Mouse (Mus musculus) heart, embryonic 10.5 days (tissue): ENCODE data around the gene Mertk. TPM values are rescaled to one million over a fixed set of nuclear protein-coding genes. Genes with fewer than 3 reads are reported as not detected.
"Not testable (repeated sequence)": the region's sequence is repeated elsewhere in the genome, so short reads cannot be mapped to it uniquely, and the experiment has no call there.

Source experiments
- DNase-seq: peaks from one replicate; pipeline ENCODE4 v3.0.0-alpha.2; 2017; ENCODE audit warnings: low spot score
- H3K27ac ChIP-seq: fragments of 300-500 bp; sonication (generic); 2 replicates; pipeline ENCODE4 v1.5.1; 2016; ENCODE audit warnings: mild to moderate bottlenecking
- H3K27me3 ChIP-seq: fragments of 300-500 bp; sonication (generic); 2 replicates; pipeline ENCODE4 v1.6.1; 2016; ENCODE audit warnings: mild to moderate bottlenecking; ENCODE audit not compliant: poor library complexity, insufficient read depth, severe bottlenecking
- H3K36me3 ChIP-seq: fragments of 300-500 bp; sonication (generic); 2 replicates; pipeline ENCODE4 v1.6.1; 2016; ENCODE audit warnings: mild to moderate bottlenecking, moderate library complexity
- H3K4me1 ChIP-seq: fragments of 300-500 bp; sonication (generic); 2 replicates; pipeline ENCODE4 v1.6.1; 2016; ENCODE audit warnings: mild to moderate bottlenecking
- H3K4me3 ChIP-seq: fragments of 300-500 bp; sonication (generic); 2 replicates; pipeline ENCODE4 v1.5.1; 2016; ENCODE audit warnings: mild to moderate bottlenecking, moderate library complexity
- H3K9me3 ChIP-seq: fragments of 300-500 bp; sonication (generic); 2 replicates; pipeline ENCODE4 v1.6.1; 2016; ENCODE audit warnings: mild to moderate bottlenecking, moderate library complexity
- WGBS: fragments of 180-500 bp; shearing (Covaris S2); methylation state at CpG from one replicate; pipeline ENCODE4 v1.1.7; 2016; 5-methylcytosine and 5-hydroxymethylcytosine counted together
- polyA plus RNA-seq: library from polyadenylated mRNA; unstranded; fragments of >200 nt; fragmentation: Nextera tagmentation; extraction: Ambion mirVana; gene quantifications from 2 replicates; pipeline ENCODE4 v1.2.1, GENCODE M21; 2016

Gene Mertk
- 3.5 and 5.0 TPM in 2 replicates for polyA plus RNA-seq

- Histone ChIP-seq H3K27ac (peak within 1 kb of the TSS; percentile 91), H3K36me3 (no peaks in the 10 kb centered on the region), H3K4me3 (peak within 1 kb of the TSS; percentile 86), H3K9me3 (no peaks in the 10 kb centered on the region), H3K27me3 (no peaks in the 10 kb centered on the region), H3K4me1 (peaks cover 10% of the 10 kb centered on the region)
- peak; percentile 95 for DNase-seq
- under 1% methylated on average over 30 of the region's 30 CpGs for whole genome bisulfite sequencing
These were observed at the start of gene Mertk for GRCm38 (mm10) chr2:128698693-128699181. Mertk (plus strand) TSS chr2:128698956.

DNA sequence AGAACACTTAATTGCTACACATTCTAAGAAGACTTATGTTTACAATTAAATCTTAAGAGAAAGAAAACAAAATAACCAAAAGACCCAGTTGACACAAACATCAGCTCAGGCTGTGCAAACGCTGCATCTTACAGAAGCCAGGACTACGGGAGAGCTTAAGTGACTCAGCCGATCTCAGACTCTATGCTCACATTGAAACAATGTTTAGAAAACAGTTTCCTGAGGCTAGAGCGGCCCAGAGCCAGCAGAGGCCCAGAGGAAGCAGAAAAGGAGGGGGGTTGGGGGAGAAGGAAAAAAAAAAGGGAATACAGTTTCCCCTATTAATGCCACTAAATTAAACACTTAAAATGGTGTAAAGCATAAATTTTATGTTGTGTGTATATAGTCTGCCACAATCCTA lies 18.1 kb upstream of the Mertk start:
- WGBS = 56% methylated on average over 4 of the region's 4 CpGs
- H3K36me3 ChIP-seq = peaks cover 88% of the 10 kb centered on the region
- no peak for DNase-seq
- peaks cover 14% of the 10 kb centered on the region for H3K4me1 ChIP-seq
- no peak overlapping the region for H3K4me3 ChIP-seq
- H3K9me3 ChIP-seq = no peaks in the 10 kb centered on the region
- no peak overlapping the region for H3K27ac ChIP-seq
- H3K27me3 ChIP-seq = no peaks in the 10 kb centered on the region

DNA sequence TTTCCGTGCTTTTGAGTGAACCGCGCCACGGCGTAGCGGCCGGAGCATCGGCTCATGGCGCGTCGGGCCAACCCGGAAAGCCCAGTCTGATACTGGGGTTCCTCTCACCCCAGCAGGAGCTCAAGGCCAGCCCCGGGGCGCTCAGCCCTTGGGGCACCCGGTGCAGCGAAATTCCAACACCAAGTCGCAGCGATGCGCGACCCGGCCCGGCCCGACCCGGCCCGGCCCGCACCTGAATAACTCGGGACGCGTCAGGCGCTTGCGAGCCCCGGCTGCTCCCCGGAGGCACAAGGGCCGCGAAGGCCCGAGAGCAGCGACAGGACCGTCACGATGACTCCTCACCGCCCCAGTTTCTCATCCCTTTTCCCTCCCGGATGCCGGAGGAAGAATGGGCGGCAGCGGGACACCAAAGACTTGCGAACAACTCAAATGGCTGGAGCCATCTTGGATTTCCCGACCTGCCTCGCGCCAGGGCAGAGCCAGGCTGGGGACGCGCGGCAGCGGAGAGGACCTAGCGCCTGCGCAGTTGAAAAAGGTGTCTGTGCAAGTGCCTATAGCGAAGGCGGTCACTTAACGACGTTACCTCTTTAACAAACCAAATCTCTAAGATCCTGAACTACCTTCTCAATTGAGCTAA lies 11.7 kb upstream of the Mertk start, which contains the start of gene Anapc1:
Anapc1 (minus strand) TSS at position 471 of the 637 bp plus-strand sequence.
- WGBS = under 1% methylated on average over 50 of the region's 58 CpGs
- H3K9me3 ChIP-seq = no peaks in the 10 kb centered on the region
- peak; percentile 96 for DNase-seq
- H3K27me3 ChIP-seq = no peaks in the 10 kb centered on the region
- peaks cover 32% of the 10 kb centered on the region for H3K36me3 ChIP-seq
- H3K27ac ChIP-seq = peak within 1 kb of the TSS; percentile 100
- peak within 1 kb of the TSS; percentile 98 for H3K4me3 ChIP-seq
- H3K4me1 ChIP-seq = peaks cover 10% of the 10 kb centered on the region; the same call in 1 of the 2 replicates

- Histone ChIP-seq H3K27me3 (no peaks in the 10 kb centered on the region), H3K4me1 (peaks cover 10% of the 10 kb centered on the region; the same call in 1 of the 2 replicates), H3K36me3 (peaks cover 26% of the 10 kb centered on the region), H3K4me3 (peak overlapping the region; percentile 98), H3K27ac (peak overlapping the region; percentile 100), H3K9me3 (no peaks in the 10 kb centered on the region)
- WGBS = 48% methylated on average over 10 of the region's 10 CpGs
- DNase-seq = no peak
These were observed 11.1 kb upstream of the Mertk start for GRCm38 (mm10) chr2:128687558-128688120.

GRCm38 (mm10) chr2:128692336-128692735 lies 6.4 kb upstream of the Mertk start:
- H3K4me1 ChIP-seq = peaks cover 7% of the 10 kb centered on the region
- no peak for DNase-seq
- no peak overlapping the region for H3K4me3 ChIP-seq
- H3K27me3 ChIP-seq = no peaks in the 10 kb centered on the region
- no peaks in the 10 kb centered on the region for H3K9me3 ChIP-seq
- no peaks in the 10 kb centered on the region for H3K36me3 ChIP-seq
- H3K27ac ChIP-seq = no peak overlapping the region
- 68% methylated on average over 14 of the region's 14 CpGs for WGBS

DNA sequence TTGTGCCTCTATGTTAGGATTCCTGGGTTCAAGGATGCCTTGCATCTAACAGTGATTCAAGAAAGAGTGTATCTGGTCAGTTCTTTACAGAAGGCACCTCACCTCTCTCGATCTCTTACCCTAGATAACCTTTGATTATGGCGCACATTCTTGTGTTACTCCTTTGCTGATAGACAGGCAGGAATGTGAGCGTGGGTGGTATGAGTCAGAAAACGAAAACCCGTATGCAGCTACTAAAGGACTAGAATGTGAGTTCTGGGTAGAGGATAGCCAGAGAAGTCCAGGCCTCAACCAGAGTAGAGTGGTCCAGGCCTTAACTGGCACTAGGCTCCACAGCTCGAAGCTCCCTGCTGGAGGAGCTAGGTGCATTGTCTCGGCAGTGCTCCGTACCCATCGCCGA lies 6.0 kb upstream of the Mertk start:
- no peaks in the 10 kb centered on the region for H3K36me3 ChIP-seq
- DNase-seq = no peak
- H3K9me3 ChIP-seq = no peaks in the 10 kb centered on the region
- WGBS = 75% methylated on average over 10 of the region's 10 CpGs
- H3K27me3 ChIP-seq = no peaks in the 10 kb centered on the region
- 0 out of 2 replicates have a peak overlapping the region, but pooled peaks have one; percentile 10 for H3K27ac ChIP-seq
- no peak overlapping the region for H3K4me3 ChIP-seq
- peaks cover 10% of the 10 kb centered on the region for H3K4me1 ChIP-seq

GRCm38 (mm10) chr2:128693236-128693635 lies 5.5 kb upstream of the Mertk start:
- WGBS = 56% methylated on average over 4 of the region's 4 CpGs
- Histone ChIP-seq H3K27me3 (no peaks in the 10 kb centered on the region), H3K9me3 (no peaks in the 10 kb centered on the region), H3K36me3 (no peaks in the 10 kb centered on the region), H3K4me3 (no peak overlapping the region), H3K27ac (0 out of 2 replicates have a peak overlapping the region, but pooled peaks have one; percentile 10), H3K4me1 (peaks cover 13% of the 10 kb centered on the region)
- no peak for DNase-seq

DNA sequence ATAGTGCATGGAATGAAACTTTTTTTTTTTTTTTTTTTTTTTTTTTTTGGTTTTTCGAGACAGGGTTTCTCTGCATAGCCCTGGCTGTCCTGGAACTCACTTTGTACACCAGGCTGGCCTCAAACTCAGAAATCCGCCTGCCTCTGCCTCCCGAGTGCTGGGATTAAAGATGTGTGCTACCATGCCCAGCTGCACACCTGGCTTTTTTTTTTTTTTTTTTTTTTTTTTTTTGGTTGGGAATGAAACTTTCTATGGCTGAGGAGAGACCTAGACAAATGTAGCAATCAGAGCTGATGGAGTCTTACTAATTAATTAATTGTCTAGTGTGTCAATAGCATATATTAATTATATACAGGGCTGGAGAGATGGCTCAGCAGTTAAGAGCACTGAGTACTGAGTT lies 4.9 kb upstream of the Mertk start:
- WGBS = 90% methylated on average over 3 of the region's 3 CpGs
- H3K4me1 ChIP-seq = peaks cover 13% of the 10 kb centered on the region
- not testable (repeated sequence) for H3K9me3 ChIP-seq, H3K27ac ChIP-seq, H3K4me3 ChIP-seq, DNase-seq, H3K27me3 ChIP-seq, H3K36me3 ChIP-seq

GRCm38 (mm10) chr2:128694548-128694947 lies 4.2 kb upstream of the Mertk start:
- Histone ChIP-seq H3K27me3 (no peaks in the 10 kb centered on the region), H3K36me3 (no peaks in the 10 kb centered on the region), H3K4me1 (peaks cover 13% of the 10 kb centered on the region), H3K27ac (no peak overlapping the region), H3K4me3 (no peak overlapping the region), H3K9me3 (no peaks in the 10 kb centered on the region)
- no peak for DNase-seq

- H3K9me3 ChIP-seq = no peaks in the 10 kb centered on the region
- H3K4me1 ChIP-seq = peaks cover 13% of the 10 kb centered on the region
- H3K27me3 ChIP-seq = no peaks in the 10 kb centered on the region
- H3K27ac ChIP-seq = no peak overlapping the region
- DNase-seq = no peak
- 48% methylated on average over 3 of the region's 3 CpGs for WGBS
- H3K36me3 ChIP-seq = no peaks in the 10 kb centered on the region
- no peak overlapping the region for H3K4me3 ChIP-seq
These were observed 2.3 kb upstream of the Mertk start for GRCm38 (mm10) chr2:128696426-128696825.

DNA sequence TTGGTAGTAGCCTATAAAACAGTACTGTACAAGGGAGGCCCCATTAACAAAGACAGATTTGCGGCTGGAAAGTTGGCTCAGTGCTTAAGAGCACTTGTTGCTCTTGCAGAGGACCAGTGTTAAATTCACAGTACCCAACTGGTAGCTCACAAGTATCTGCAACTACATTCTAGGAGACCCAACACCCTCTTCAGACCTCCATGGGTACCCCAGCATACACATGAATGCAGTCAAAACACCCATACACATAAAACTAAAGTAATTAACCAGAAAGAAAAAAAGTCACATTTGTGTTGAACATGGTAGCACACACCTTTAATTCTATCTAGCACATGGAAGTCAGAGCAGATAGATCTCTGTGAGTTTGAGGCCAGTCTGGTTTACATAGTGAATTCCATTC lies 1.7 kb upstream of the Mertk start:
- Histone ChIP-seq H3K27me3 (no peaks in the 10 kb centered on the region), H3K36me3 (no peaks in the 10 kb centered on the region), H3K4me3 (no peak overlapping the region), H3K4me1 (peaks cover 13% of the 10 kb centered on the region), H3K9me3 (no peaks in the 10 kb centered on the region), H3K27ac (no peak overlapping the region)
- 89% methylated on average over 1 of the region's 1 CpGs for WGBS
- DNase-seq = no peak

DNA sequence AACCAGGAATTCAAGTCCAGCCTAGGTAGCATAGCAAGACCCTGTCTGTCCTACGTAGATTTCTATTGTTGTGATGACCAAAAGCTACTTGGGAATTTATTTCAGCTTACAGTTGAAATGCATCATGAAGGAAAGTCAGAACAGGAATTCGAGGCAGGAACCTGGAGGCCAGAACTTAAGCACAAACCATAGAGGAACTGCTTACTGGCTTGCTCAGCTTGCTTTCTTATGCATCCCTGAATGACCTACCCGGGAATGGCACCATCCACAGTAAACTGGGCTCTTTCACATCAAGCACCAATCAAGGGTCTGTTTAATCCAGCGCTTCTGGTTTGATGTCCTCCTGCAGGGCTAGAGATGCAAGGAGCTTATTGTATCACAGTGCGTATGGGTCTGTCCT lies 1.2 kb upstream of the Mertk start:
- Histone ChIP-seq H3K27ac (no peak overlapping the region), H3K4me3 (peak overlapping the region; percentile 86), H3K27me3 (no peaks in the 10 kb centered on the region), H3K36me3 (no peaks in the 10 kb centered on the region), H3K4me1 (peaks cover 13% of the 10 kb centered on the region), H3K9me3 (no peaks in the 10 kb centered on the region)
- DNase-seq = no peak
- WGBS = 55% methylated on average over 5 of the region's 5 CpGs

- 0% methylated on average over 14 of the region's 14 CpGs for WGBS
- Histone ChIP-seq H3K27ac (peak overlapping the region; percentile 91), H3K36me3 (no peaks in the 10 kb centered on the region)
These were observed 540 bp upstream of the Mertk start for GRCm38 (mm10) chr2:128698140-128698692.

More at GRCm38 (mm10) chr2:128698140-128698692, 540 bp upstream of the Mertk start:
- no peaks in the 10 kb centered on the region for H3K27me3 ChIP-seq
- peaks cover 12% of the 10 kb centered on the region for H3K4me1 ChIP-seq
- peak; percentile 93 for DNase-seq
- peak overlapping the region; percentile 86 for H3K4me3 ChIP-seq
- H3K9me3 ChIP-seq = no peaks in the 10 kb centered on the region
